Mouse (Mus musculus) C2C12 (cell line): Measurements from ENCODE around the gene Adamts12. TPM values are rescaled to one million over a fixed set of nuclear protein-coding genes. Genes with fewer than 3 reads are reported as not detected.

Experiments used
- H3K27me3 ChIP-seq: one replicate; pipeline ENCODE4 v1.6.1; 2011; ENCODE audit not compliant: control insufficient read depth, insufficient read depth, insufficient read length
- H3K36me3 ChIP-seq: one replicate; pipeline ENCODE4 v1.6.1; 2011; ENCODE audit not compliant: control insufficient read depth, insufficient read depth
- H3K4me3 ChIP-seq: one replicate; pipeline ENCODE4 v1.5.1; 2011; ENCODE audit warnings: mild to moderate bottlenecking, control low read depth; ENCODE audit not compliant: poor library complexity, insufficient read depth, severe bottlenecking
- H3K79me2 ChIP-seq: one replicate; pipeline ENCODE4 v1.6.1; 2011; ENCODE audit not compliant: control insufficient read depth, insufficient read depth
- H3K79me3 ChIP-seq: one replicate; pipeline ENCODE4 v1.6.1; 2011; ENCODE audit warnings: low read depth, control low read depth
- H3ac ChIP-seq: one replicate; pipeline ENCODE3; 2011; ENCODE audit warnings: low read depth; ENCODE audit not compliant: control insufficient read depth, insufficient read length
- CEBPB ChIP-seq: IDR thresholded peaks from one replicate; pipeline ENCODE4 v1.6.1; 2011; ENCODE audit warnings: low read depth, mild to moderate bottlenecking, control low read depth, moderate library complexity
- CTCF ChIP-seq: IDR thresholded peaks from one replicate; pipeline ENCODE4 v1.5.1; 2011; ENCODE audit not compliant: control insufficient read depth, insufficient read depth, insufficient read length
- FOSL1 ChIP-seq: IDR thresholded peaks from one replicate; pipeline ENCODE4 v1.8.0; 2011; ENCODE audit warnings: mild to moderate bottlenecking, low read length; ENCODE audit not compliant: poor library complexity, insufficient read depth, severe bottlenecking
- MAX ChIP-seq: IDR thresholded peaks from one replicate; pipeline ENCODE4 v1.6.1; 2011; ENCODE audit warnings: mild to moderate bottlenecking, control low read depth
- MYOD1 ChIP-seq: IDR thresholded peaks from one replicate; pipeline ENCODE4 v1.6.1; 2011; ENCODE audit warnings: low read depth; ENCODE audit not compliant: control insufficient read depth, insufficient read length
- MYOG ChIP-seq: IDR thresholded peaks from one replicate; pipeline ENCODE4 v1.6.1; 2011; ENCODE audit not compliant: control insufficient read depth, insufficient read length; ENCODE audit errors: extremely low read depth
- USF1 ChIP-seq: IDR thresholded peaks from one replicate; pipeline ENCODE4 v1.6.1; 2011; ENCODE audit warnings: low read depth, mild to moderate bottlenecking, control low read depth, moderate library complexity
- polyA plus RNA-seq: library from polyadenylated mRNA; unstranded; fragments of >200 nt; fragmentation: generic; extraction: Trizol; gene quantifications from one replicate; pipeline ENCODE4 v1.2.1, GENCODE M21; 2012; ENCODE audit warnings: missing spikeins

Gene Adamts12
- polyA plus RNA-seq, 1 experiment, result 0.14 TPM

DNA sequence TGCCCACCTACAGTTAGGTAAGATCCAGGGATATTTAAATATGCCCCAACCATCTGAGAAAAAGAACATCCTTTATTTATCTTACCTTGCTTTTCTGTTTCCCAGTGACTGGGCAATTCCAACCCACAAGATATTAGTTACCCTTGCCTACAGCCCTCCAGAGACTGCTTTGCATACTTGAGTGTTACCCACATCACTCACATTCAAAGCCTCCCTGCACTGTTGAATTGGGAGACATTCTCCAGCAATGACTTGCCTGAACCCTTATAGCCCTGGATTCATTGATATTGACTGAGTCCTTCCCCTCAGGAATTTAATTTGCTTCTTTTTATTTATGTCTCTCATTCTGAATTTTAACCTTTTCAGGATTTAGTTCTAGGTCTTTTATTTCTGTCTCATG lies 53.8 kb downstream of the Adamts12 start:
- H3K36me3 ChIP-seq, result no peaks in the 10 kb centered on the region
- no peak for TF ChIP-seq MYOG
- TF ChIP-seq CTCF, result no peak
- no peak for TF ChIP-seq USF1
- no peak for TF ChIP-seq MAX
- no peak for TF ChIP-seq MYOD1
- TF ChIP-seq CEBPB, result no peak
- no peak for TF ChIP-seq FOSL1
- H3K79me2 ChIP-seq, result no peaks in the 10 kb centered on the region
- H3ac ChIP-seq, result no peak overlapping the region
- no peaks in the 10 kb centered on the region for H3K79me3 ChIP-seq
- no peak overlapping the region for H3K4me3 ChIP-seq
- no peaks in the 10 kb centered on the region for H3K27me3 ChIP-seq

DNA sequence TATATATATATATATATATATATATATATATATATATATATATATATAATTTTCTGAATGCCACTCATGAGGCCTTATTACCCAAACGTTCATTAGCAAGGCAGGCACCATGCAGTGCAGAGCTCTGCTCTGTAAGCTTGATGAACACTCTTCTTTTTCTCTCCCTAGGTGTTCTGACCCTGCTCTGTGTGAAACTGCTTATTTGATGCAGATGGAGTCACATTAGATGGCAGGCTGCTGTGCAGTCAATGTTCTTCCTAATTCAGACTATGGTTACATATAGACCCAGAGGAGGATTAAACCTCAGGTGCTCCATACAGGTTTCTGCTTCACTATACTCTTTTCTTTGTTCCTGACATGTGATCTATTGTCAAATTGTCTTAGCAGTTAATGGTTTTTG lies 57.1 kb downstream of the Adamts12 start:
- Histone ChIP-seq H3ac (no peak overlapping the region), H3K79me2 (no peaks in the 10 kb centered on the region), H3K27me3 (no peaks in the 10 kb centered on the region), H3K4me3 (no peak overlapping the region), H3K36me3 (no peaks in the 10 kb centered on the region), H3K79me3 (no peaks in the 10 kb centered on the region)
- TF ChIP-seq MYOG (no peak), USF1 (no peak), CTCF (no peak), FOSL1 (no peak), MYOD1 (no peak), CEBPB (no peak), MAX (no peak)

DNA sequence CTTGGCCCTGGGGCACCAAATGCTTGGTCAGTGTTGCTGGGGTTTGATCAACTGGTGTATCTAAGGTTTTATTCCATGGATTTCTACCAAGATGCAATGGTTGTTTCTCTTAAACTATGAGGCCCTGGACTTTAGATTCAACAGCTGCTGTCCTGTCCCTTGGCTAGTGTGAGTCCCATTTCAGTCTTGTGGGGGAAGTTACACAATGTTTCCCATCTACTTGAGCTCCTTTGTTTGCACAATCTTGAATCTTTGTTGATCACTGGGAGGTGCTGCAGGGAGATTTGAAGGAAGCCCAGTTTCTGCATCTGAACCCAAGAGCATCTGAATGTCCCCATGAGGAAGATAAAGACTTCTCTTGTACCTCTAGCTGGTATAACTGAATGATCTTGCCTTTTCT lies 60.8 kb downstream of the Adamts12 start:
- TF ChIP-seq CTCF (no peak), MYOD1 (no peak), FOSL1 (no peak)

GRCm38 (mm10) chr15:11128457-11128856 lies 63.9 kb downstream of the Adamts12 start:
- Histone ChIP-seq H3K79me3 (no peaks in the 10 kb centered on the region), H3K36me3 (no peaks in the 10 kb centered on the region), H3K79me2 (no peaks in the 10 kb centered on the region), H3K27me3 (no peaks in the 10 kb centered on the region), H3K4me3 (no peak overlapping the region), H3ac (no peak overlapping the region)
- TF ChIP-seq MAX (no peak), MYOG (no peak), FOSL1 (no peak), CEBPB (no peak), USF1 (no peak), MYOD1 (no peak), CTCF (no peak)

More for the DNA sequence above, 60.8 kb downstream of the Adamts12 start:
- Histone ChIP-seq H3K27me3 (no peaks in the 10 kb centered on the region), H3ac (no peak overlapping the region), H3K36me3 (no peaks in the 10 kb centered on the region), H3K4me3 (no peak overlapping the region), H3K79me2 (no peaks in the 10 kb centered on the region), H3K79me3 (no peaks in the 10 kb centered on the region)

DNA sequence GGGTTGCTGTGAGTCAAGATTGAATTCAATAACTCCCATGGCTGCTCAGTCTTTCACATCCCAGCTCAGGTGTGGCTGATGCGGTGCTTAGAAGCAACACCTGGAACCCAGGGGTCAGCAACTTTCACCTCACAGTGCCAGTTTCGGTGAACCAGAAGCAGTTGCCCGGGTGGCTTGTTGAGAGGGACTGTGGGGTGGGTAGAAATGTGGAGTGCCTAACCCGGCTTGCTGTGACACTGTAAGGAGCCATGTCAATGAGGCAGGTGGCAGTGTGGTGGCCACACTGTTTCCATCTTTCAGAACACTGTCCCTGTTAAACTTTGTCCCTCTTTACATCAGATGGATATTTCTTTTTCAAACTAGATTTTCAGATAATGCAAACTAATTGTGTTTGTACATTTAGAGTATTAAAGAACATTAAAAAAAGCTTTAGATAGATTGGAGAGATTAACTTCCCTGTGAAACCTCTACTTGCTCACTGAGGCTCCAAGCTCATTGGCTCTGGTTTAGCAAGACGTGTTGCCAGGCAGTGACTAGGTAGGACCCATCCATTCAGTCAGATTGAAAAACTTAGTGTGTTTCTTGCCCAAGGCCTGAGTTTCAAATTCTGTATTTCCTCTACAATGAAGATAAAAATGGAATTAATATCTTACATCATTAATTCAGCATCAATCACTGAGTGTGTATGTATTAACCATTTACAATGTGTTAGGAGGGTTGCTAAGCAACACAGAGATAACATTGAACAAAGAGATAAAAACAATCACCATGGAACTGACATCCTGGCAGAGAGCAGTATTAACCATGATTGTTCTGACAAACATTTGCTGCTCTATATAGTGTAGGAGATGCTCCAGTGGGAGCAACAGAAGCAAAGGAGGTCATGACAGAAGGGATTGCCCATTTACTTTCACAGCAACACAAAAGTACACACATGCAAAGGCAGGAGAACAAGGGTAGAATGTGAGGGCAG lies 68.3 kb downstream of the Adamts12 start:
- no peak overlapping the region for H3K4me3 ChIP-seq
- TF ChIP-seq MAX (no peak), MYOG (no peak), MYOD1 (no peak)

GRCm38 (mm10) chr15:11145581-11145980 lies 81.0 kb downstream of the Adamts12 start:
- peaks cover 1% of the 10 kb centered on the region for H3K27me3 ChIP-seq
- TF ChIP-seq FOSL1, result no peak
- no peak for TF ChIP-seq MYOG
- no peak for TF ChIP-seq MYOD1
- no peak for TF ChIP-seq MAX
- TF ChIP-seq CEBPB, result no peak
- TF ChIP-seq CTCF, result no peak
- TF ChIP-seq USF1, result no peak
- H3K4me3 ChIP-seq, result no peak overlapping the region
- no peak overlapping the region for H3ac ChIP-seq
- H3K79me2 ChIP-seq, result no peaks in the 10 kb centered on the region
- H3K79me3 ChIP-seq, result no peaks in the 10 kb centered on the region
- no peaks in the 10 kb centered on the region for H3K36me3 ChIP-seq

More for the DNA sequence above, 68.3 kb downstream of the Adamts12 start:
- no peaks in the 10 kb centered on the region for H3K36me3 ChIP-seq
- no peaks in the 10 kb centered on the region for H3K27me3 ChIP-seq
- no peak overlapping the region for H3ac ChIP-seq
- no peaks in the 10 kb centered on the region for H3K79me3 ChIP-seq
- no peaks in the 10 kb centered on the region for H3K79me2 ChIP-seq
